Mouse (Mus musculus) intestine, embryonic 16.5 days (tissue): ENCODE measurements around the gene Ckap2l. TPM values are rescaled to one million over a fixed set of nuclear protein-coding genes. Genes with fewer than 3 reads are reported as not detected.
A peak's percentile ranks its signal among the peaks of the same experiment; 100 is the strongest.

Experiments
- ATAC-seq: fragments of 200-750 bp; cut with Nextera tagmentation; 2 replicates; pipeline ENCODE4 v1.8.0; 2017; ENCODE audit warnings: moderate TSS enrichment, moderate library complexity
- H3K27ac ChIP-seq: fragments of 300-500 bp; sonication (generic); 2 replicates; pipeline ENCODE4 v1.5.1; 2014; ENCODE audit warnings: mild to moderate bottlenecking, low read length
- H3K27me3 ChIP-seq: fragments of 300-500 bp; sonication (generic); replicated peaks from 2 replicates; pipeline ENCODE4 v1.6.1; 2014; ENCODE audit warnings: low read length, control low read depth, mixed read lengths; ENCODE audit not compliant: control insufficient read depth, insufficient read depth
- H3K36me3 ChIP-seq: fragments of 300-500 bp; sonication (generic); 2 replicates; pipeline ENCODE4 v1.6.1; 2014; ENCODE audit warnings: low read length, control low read depth; ENCODE audit not compliant: control insufficient read depth, insufficient read depth
- H3K4me1 ChIP-seq: fragments of 300-500 bp; sonication (generic); 2 replicates; pipeline ENCODE4 v1.6.1; 2014; ENCODE audit warnings: low read length, control low read depth, mixed read lengths; ENCODE audit not compliant: control insufficient read depth, insufficient read depth
- H3K4me2 ChIP-seq: fragments of 300-500 bp; sonication (generic); 2 replicates; pipeline ENCODE4 v1.6.1; 2014; ENCODE audit warnings: low read depth, low read length, control low read depth
- H3K4me3 ChIP-seq: fragments of 300-500 bp; sonication (generic); 2 replicates; pipeline ENCODE4 v1.5.1; 2014; ENCODE audit warnings: mild to moderate bottlenecking, low read length
- H3K9ac ChIP-seq: fragments of 300-500 bp; sonication (generic); 2 replicates; pipeline ENCODE4 v1.6.1; 2014; ENCODE audit warnings: low read depth, low read length
- H3K9me3 ChIP-seq: fragments of 300-500 bp; sonication (generic); 2 replicates; pipeline ENCODE4 v1.6.1; 2016; ENCODE audit warnings: low read length, control low read depth; ENCODE audit not compliant: control insufficient read depth
- WGBS: fragments of 180-500 bp; shearing (Covaris S2); extraction: QIAGEN DNeasy Blood & Tissue Kit; methylation state at CpG from one replicate; pipeline ENCODE4 v1.1.7; 2014; 5-methylcytosine and 5-hydroxymethylcytosine counted together
- polyA plus RNA-seq: library from polyadenylated mRNA; unstranded; fragments of >200 nt; fragmentation: Nextera tagmentation; extraction: Ambion mirVana; gene quantifications from 2 replicates; pipeline ENCODE4 v1.2.1, GENCODE M21; 2015

Ckap2l gene
- polyA plus RNA-seq, 1 experiment from 2014 or later: 32.7 TPM

DNA sequence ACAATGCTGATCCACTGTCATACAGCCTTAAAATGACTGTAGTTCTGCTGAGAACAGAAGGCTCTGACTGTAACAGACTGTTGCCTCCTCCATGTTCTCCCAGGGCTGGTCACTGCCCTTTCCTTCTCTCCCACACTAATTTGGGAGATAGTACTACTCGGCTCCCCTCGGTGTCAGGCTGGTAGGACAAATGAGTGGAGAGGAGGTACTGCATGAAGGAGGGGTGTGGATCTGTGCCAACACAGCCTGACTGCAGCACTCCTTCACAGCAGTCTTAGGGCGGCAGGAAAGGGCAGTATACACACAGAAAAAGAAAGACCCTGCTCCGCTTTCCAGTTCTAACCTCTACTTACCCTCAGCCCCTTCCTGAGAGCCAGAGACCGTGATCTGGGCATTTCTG lies 27.0 kb downstream of the Ckap2l start:
- Histone ChIP-seq H3K27me3 (no peaks in the 10 kb centered on the region), H3K4me3 (no peak overlapping the region), H3K36me3 (peaks cover 17% of the 10 kb centered on the region), H3K9ac (no peak overlapping the region), H3K4me2 (no peak overlapping the region), H3K4me1 (no peaks in the 10 kb centered on the region), H3K9me3 (no peaks in the 10 kb centered on the region), H3K27ac (no peak overlapping the region)
- WGBS: 90% methylated on average over 5 of the region's 5 CpGs
- ATAC-seq: no peak

DNA sequence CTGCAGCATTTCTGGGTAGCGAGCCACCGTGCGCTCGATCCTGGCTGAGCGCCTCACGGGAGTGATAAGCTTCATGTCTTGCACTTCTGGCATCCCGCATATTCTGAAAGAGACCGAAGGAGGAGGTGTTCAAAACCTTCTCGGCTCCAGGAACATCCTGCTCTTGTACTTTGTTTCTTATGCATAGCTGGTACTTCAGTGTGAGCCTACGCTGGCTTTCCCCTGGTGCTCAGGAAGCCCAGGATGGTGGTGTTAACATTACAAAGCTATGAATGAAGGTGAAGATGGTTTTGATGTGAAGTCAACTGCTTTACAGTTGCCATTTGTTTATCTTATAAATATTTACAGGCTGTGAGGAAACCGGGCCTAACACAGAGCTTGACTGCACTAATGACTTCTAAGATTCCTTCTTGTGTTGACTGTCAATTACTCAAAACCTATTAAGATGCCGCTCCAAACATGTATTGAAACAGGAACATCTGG lies 27.8 kb downstream of the Ckap2l start:
- Histone ChIP-seq H3K4me2 (no peak overlapping the region), H3K36me3 (peaks cover 13% of the 10 kb centered on the region), H3K9ac (no peak overlapping the region), H3K4me1 (no peaks in the 10 kb centered on the region), H3K9me3 (no peaks in the 10 kb centered on the region), H3K27ac (no peak overlapping the region), H3K4me3 (no peak overlapping the region), H3K27me3 (no peaks in the 10 kb centered on the region)
- 94% methylated on average over 12 of the region's 12 CpGs for WGBS
- ATAC-seq: no peak

DNA sequence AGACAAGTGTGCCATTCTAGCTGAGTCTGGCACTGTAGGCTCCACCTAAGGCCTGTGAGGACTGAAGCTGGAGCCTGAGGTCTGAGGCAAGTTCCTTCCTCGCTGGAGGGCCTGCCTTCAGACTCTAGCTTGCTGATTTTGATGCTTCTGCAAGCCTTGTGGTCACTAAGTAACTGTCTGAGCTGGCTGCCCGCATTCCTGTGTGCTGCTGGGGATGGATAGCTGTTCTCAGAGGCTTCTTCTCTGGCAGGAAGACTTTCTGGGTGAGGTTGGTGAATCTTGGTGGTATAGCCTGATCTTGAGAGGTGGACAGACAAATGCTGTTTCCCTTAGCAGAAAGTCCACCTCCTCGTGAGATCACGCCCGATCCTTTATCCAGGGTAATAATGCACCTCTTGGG lies 29.3 kb downstream of the Ckap2l start:
- WGBS: 92% methylated on average over 5 of the region's 5 CpGs
- Histone ChIP-seq H3K27ac (no peak overlapping the region), H3K4me2 (no peak overlapping the region), H3K4me3 (no peak overlapping the region), H3K27me3 (no peaks in the 10 kb centered on the region), H3K9me3 (no peaks in the 10 kb centered on the region), H3K4me1 (no peaks in the 10 kb centered on the region), H3K36me3 (peaks cover 9% of the 10 kb centered on the region), H3K9ac (no peak overlapping the region)
- ATAC-seq: no peak

DNA sequence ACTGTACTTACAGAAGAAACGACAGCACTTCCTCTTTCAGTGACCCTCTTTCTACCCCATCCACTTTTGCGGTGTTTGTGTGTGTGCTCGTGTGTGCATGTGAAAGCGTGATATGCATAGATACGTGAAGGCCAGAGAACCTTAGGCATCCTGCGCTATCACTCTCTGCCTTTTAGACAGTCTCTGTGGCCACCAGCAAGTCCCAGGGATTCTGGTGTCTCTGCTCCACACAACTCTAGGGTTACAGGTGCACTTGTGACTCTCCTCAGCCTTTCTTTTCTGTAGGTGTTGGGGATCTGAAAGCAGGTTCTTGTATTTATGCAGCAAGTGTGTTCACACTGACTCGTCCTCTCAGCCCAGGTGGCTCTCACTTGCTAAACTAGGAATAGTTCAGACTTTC lies 31.7 kb downstream of the Ckap2l start:
- no peak overlapping the region for H3K9ac ChIP-seq
- H3K36me3 ChIP-seq: peaks cover 5% of the 10 kb centered on the region
- WGBS: 91% methylated on average over 7 of the region's 7 CpGs
- no peaks in the 10 kb centered on the region for H3K27me3 ChIP-seq
- no peak overlapping the region for H3K4me2 ChIP-seq
- no peak for ATAC-seq
- no peaks in the 10 kb centered on the region for H3K4me1 ChIP-seq
- no peak overlapping the region for H3K4me3 ChIP-seq
- H3K9me3 ChIP-seq: no peaks in the 10 kb centered on the region
- H3K27ac ChIP-seq: no peak overlapping the region

DNA sequence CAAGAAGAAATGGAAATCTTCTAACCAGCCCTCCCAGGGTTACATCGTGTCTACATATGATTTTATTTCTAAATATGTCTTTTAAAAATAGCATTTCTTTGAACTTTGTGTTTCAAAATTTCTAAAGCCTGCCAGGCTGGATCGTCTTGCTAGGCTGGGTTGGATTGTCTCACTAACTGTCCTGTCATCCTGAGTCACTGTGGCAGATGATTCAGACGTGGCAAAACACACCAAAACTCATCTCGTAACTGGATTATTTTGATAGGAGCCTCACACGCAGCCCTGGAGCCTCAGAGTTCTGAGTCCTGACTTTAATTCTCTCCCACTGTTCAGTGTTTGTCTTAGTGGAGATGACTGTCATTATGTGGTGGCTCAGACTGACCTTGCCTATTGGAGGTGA lies 33.9 kb downstream of the Ckap2l start:
- 68% methylated on average over 5 of the region's 5 CpGs for WGBS
- H3K27ac ChIP-seq: no peak overlapping the region
- H3K9ac ChIP-seq: no peak overlapping the region
- no peaks in the 10 kb centered on the region for H3K9me3 ChIP-seq
- no peak for ATAC-seq
- H3K4me3 ChIP-seq: no peak overlapping the region
- H3K4me2 ChIP-seq: no peak overlapping the region
- H3K27me3 ChIP-seq: no peaks in the 10 kb centered on the region
- H3K4me1 ChIP-seq: peaks cover 4% of the 10 kb centered on the region
- H3K36me3 ChIP-seq: peaks cover 5% of the 10 kb centered on the region; the same call in 1 of the 2 replicates

DNA sequence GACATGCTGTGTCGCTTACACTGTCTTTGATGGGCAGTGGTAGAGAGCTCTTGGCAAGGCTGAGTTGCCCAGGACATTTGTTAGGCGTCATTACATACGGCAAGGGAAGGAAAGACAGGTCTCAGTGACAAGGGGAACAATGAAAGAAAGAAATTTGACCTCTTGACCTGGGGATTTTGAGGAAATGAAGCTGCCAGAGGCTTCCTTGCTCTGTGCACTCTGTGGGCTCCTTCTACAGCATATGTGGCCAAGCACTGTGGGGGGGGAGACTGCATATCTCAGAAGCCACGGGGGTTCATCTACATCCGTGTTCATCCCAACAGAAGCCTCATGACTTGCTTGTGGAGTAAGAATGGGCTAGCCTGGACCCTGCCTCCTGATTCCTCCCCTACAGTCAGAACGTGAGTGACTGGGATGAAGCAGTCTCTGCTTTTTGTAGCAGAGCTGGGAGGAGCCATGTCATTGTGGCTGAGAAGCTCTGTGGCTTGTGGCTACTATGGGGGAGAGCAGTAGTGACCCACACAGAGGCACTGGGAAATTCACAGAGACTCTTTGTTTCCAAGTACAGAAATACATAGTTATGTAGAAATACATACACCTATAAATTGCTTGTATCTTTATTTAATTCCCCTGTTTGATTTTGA lies 35.7 kb downstream of the Ckap2l start:
- no peak overlapping the region for H3K9ac ChIP-seq
- H3K36me3 ChIP-seq: no peaks in the 10 kb centered on the region
- H3K4me3 ChIP-seq: no peak overlapping the region
- H3K9me3 ChIP-seq: no peaks in the 10 kb centered on the region
- no peak overlapping the region for H3K27ac ChIP-seq
- 50% methylated on average over 6 of the region's 6 CpGs for WGBS
- no peak for ATAC-seq
- H3K4me1 ChIP-seq: peaks cover 4% of the 10 kb centered on the region
- no peaks in the 10 kb centered on the region for H3K27me3 ChIP-seq
- H3K4me2 ChIP-seq: no peak overlapping the region

DNA sequence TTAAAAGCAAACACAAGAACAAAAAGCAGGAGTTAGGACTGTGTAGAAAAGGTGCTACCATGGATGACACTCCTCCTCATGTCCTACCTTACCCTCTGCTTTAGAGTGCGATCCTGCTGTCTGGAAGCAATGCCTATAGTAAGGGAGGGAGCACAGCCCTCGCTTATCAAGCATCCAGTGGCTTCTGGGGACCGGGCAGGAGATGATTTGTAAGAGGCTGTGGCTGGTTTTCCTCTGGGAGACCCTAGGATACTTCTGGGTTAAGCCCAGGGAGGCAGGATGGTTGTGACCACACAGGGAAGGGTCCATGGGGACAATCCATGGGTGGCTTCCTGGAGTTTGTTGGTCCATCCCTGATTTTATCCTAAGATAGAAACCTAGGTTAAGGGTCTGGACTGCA lies 36.4 kb downstream of the Ckap2l start:
- Histone ChIP-seq H3K9ac (no peak overlapping the region), H3K9me3 (no peaks in the 10 kb centered on the region), H3K36me3 (no peaks in the 10 kb centered on the region), H3K27ac (no peak overlapping the region), H3K4me3 (no peak overlapping the region), H3K4me1 (peaks cover 4% of the 10 kb centered on the region), H3K4me2 (no peak overlapping the region), H3K27me3 (no peaks in the 10 kb centered on the region)
- 68% methylated on average over 3 of the region's 3 CpGs for WGBS
- ATAC-seq: no peak

DNA sequence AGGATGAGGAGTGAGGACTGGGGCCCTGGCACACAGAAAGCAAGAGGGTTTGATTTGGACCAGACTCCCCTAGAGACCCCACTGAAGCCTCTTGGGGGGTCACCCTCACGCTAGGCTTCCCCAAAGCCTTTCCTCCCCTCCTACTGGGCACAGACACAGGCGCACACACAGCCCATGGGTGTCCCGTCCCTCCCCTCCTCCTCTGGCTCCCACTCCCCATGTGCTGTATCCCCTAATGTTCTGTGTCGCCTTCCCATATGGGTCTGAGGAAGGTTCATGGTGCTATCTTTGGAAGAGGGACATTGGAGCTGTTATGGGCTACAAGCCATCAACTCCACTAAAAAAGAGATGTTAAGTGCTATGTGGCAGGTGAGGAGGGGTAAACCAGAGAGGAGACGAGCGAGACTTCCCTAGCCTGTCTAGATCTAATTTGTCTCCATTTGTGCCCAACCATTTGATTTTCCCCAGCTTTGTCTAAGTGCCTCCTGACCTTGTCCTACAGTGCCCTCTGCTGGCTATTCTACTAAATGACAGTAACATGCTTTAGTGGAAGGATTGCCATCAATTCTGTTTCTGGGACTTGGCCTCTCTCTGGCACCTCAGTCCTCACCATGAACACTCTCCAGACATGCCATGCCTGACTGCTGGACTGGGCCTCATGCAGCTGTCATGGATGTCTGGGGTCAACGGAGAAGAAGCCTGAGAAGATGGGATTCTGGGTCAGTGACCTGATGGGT lies 38.4 kb downstream of the Ckap2l start:
- no peaks in the 10 kb centered on the region for H3K9me3 ChIP-seq
- H3K27me3 ChIP-seq: no peaks in the 10 kb centered on the region
- H3K4me2 ChIP-seq: no peak overlapping the region
- H3K4me3 ChIP-seq: no peak overlapping the region
- peak overlapping the region; percentile 34; the same call in 1 of the 2 replicates for H3K9ac ChIP-seq
- ATAC-seq: peak; percentile 25
- peak overlapping the region; percentile 48; the same call in 1 of the 2 replicates for H3K27ac ChIP-seq
- H3K4me1 ChIP-seq: peaks cover 5% of the 10 kb centered on the region
- WGBS: 29% methylated on average over 7 of the region's 7 CpGs
- H3K36me3 ChIP-seq: no peaks in the 10 kb centered on the region

DNA sequence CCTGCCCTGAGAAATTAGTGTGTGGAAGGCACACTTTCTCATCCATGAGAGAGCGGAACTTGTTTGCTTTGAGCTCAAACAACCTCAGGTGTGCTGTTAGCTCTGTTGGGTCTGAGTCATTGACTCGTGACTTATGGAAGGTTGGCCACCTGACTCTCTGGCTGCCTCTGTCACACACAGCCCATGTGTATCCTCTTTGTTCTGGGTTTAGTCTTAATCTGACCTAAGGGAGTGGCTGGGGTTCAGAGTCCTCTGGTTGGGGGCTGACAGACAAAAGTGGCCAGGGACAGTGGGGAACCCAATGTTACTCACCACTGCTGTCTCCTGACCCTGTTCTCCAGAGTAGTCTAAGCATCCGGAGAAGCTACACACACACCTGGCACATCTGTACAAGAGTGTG lies 39.0 kb downstream of the Ckap2l start:
- Histone ChIP-seq H3K4me3 (no peak overlapping the region), H3K4me1 (peaks cover 11% of the 10 kb centered on the region), H3K27ac (peak overlapping the region; percentile 48; the same call in 1 of the 2 replicates), H3K9me3 (no peaks in the 10 kb centered on the region), H3K9ac (no peak overlapping the region), H3K36me3 (no peaks in the 10 kb centered on the region), H3K27me3 (no peaks in the 10 kb centered on the region), H3K4me2 (no peak overlapping the region)
- peak; percentile 72 for ATAC-seq
- WGBS: 62% methylated on average over 3 of the region's 3 CpGs
